Mouse (Mus musculus) CD4-positive, CD25-positive, alpha-beta regulatory T cell, adult 4 months (primary cell): ENCODE data around the gene Mrps17. TPM values are rescaled to one million over a fixed set of nuclear protein-coding genes. Genes with fewer than 3 reads are reported as not detected.

Experiments used
- ATAC-seq: one replicate; pipeline ENCODE4 v1.8.0; 2017
- polyA plus RNA-seq, 2 experiments: library from polyadenylated mRNA; unstranded; fragments of 100-300 nt; shearing (Covaris generic); gene quantifications; one replicate each; pipeline ENCODE4 v1.2.1; 2017

The Mrps17 gene
- polyA plus RNA-seq, 2 experiments from 2014 or later = 104 to 138 TPM

GRCm38 (mm10) chr5:129742903-129743488 is 27.7 kb downstream of the Mrps17 start:
- ATAC-seq = no peak

GRCm38 (mm10) chr5:129744050-129744449 is 28.8 kb downstream of the Mrps17 start:
- no peak for ATAC-seq

GRCm38 (mm10) chr5:129756886-129757285 is 41.6 kb downstream of the Mrps17 start:
- ATAC-seq = no peak

GRCm38 (mm10) chr5:129759929-129760480 is 44.7 kb downstream of the Mrps17 start:
- no peak for ATAC-seq

GRCm38 (mm10) chr5:129761865-129762540 is 46.7 kb downstream of the Mrps17 start:
- ATAC-seq = no peak

- no peak for ATAC-seq
Observed at GRCm38 (mm10) chr5:129770443-129771355, 55.4 kb downstream of the Mrps17 start.

Other genes starting within 250 kb of the Mrps17 start
- gene Sfswap, start 214.3 kb upstream of the Mrps17 start, polyA plus RNA-seq = 10 to 100 TPM; 29.7 to 36.1 TPM
- under 1 TPM in 1 of 2 experiments, not detected in 1; 0.75 TPM for gene Mmp17, start 131.3 kb upstream of the Mrps17 start, polyA plus RNA-seq
- gene Zfp11, start 45.4 kb upstream of the Mrps17 start, polyA plus RNA-seq = 1 to 10 TPM; 2.6 to 3.8 TPM
- gene Sept14, start 7.0 kb upstream of the Mrps17 start, polyA plus RNA-seq = not detected
- gene Nipsnap2, start 9.6 kb downstream of the Mrps17 start, polyA plus RNA-seq = 10 to 100 TPM; 64.4 to 83.3 TPM
- gene Psph, start 72.0 kb downstream of the Mrps17 start, polyA plus RNA-seq = 10 to 100 TPM; 46.4 to 64.2 TPM
- 10 to 100 TPM; 24.8 to 36.4 TPM for gene Sumf2, start 131.5 kb downstream of the Mrps17 start, polyA plus RNA-seq
- 100 to 1,000 TPM; 270 to 346 TPM for gene Chchd2, start 172.0 kb downstream of the Mrps17 start, polyA plus RNA-seq
- gene Zbed5, start 180.2 kb downstream of the Mrps17 start, polyA plus RNA-seq = 1 to 10 TPM in 1 of 2 experiments, under 1 TPM in 1; 0.78 to 1.7 TPM
- gene Phkg1, start 183.1 kb downstream of the Mrps17 start, polyA plus RNA-seq = under 1 TPM; 0.33 to 0.67 TPM
- gene Nupr1l, start 193.0 kb downstream of the Mrps17 start, polyA plus RNA-seq = under 1 TPM in 1 of 2 experiments, not detected in 1; 0.51 TPM
- gene Vkorc1l1, start 226.5 kb downstream of the Mrps17 start, polyA plus RNA-seq = 1 to 10 TPM; 5.0 to 6.2 TPM